Mouse (Mus musculus) MEL-GATA-1-ER (cell line): ENCODE measurements around the gene Stox2.

Experiments used
- DNase-seq: peaks from one replicate; pipeline ENCODE4 v3.0.0-alpha.2; 2012; ENCODE audit warnings: low read depth; ENCODE audit errors: extremely low read depth

Stox2 gene

DNA sequence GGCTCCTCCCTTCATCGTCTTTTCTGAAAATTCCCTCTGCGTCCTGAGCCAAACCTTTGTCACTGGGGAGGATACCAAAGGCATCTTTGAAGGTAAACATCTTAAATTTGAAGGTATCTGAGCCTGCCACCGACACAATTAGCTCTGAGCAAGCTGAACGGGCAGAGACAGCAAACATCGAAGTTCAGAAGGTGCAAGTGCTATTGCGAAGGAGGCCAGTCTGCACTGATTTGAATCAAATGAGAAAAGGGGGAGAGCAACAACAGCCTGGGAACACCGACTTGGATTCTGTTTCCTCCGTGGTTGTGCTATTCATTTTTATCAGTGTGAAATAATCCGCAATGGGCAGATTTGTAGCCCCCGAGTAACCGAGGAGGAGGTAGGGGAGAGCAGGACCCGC, 202.5 kb downstream of the Stox2 start:
- no peak for DNase-seq

DNA sequence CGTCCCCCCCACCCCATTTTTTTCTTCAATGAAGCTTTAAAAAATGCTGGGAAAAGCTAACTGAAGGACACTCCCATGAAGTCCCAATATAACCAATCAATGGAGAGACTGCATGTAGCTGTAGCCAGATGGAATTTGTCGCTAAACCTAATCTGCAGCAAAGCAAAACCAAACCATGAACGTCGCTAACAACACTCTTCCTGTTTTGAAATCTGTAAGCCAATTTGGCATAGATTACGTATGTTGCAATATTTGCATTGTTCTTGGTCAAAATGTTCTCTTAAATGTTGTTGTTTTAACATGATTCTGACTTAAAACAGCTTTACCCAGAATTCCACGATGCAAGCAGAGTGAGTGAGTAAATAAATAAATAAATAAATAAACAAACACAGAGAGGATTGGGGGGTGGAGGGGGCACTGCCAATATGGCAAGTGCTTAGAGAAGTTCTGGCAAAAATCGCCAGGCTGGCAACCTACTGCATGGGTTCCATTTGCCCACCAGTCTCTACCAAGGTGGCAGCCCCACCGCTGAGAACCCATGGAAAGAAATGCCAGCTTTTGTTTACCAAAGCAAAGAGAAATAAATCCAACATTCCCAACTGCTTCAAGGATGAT, 203.0 kb downstream of the Stox2 start:
- DNase-seq = no peak

DNA sequence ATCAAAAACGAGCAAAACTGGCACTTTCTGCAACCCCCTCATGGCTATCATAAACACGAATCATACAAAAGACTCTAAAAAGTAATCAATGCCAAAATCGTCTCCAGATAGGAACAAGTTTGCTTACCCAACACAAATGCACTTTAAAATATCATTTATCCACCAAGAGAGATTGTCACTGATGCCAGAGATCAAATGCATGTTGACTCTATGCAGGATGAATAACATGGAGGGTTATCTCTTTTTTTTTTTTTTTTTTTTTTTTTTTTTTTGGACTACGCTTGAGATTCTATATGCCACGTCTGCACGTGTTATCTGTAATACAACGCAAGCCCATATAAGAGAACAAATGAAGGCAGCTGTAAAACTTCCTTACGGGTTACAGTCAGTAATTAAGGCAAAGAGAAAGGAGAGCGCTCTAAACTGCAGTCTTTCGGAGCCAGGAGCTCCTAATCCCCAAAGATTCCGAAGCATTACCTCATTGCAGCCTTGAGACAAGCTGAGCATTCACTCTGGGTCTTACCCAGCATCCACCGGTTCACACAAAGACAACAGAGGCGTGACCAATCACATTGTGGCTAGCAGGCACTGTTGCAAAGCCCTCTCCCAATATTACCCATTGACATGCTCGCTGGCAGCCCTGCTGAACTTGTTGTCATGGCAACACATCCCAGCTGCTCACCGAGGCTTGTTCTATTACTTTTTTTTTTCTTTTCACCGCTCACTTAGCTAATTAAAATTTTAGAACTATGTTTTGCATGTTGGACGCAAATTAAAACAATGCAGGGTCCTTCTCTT, 203.8 kb downstream of the Stox2 start:
- DNase-seq = no peak

DNA sequence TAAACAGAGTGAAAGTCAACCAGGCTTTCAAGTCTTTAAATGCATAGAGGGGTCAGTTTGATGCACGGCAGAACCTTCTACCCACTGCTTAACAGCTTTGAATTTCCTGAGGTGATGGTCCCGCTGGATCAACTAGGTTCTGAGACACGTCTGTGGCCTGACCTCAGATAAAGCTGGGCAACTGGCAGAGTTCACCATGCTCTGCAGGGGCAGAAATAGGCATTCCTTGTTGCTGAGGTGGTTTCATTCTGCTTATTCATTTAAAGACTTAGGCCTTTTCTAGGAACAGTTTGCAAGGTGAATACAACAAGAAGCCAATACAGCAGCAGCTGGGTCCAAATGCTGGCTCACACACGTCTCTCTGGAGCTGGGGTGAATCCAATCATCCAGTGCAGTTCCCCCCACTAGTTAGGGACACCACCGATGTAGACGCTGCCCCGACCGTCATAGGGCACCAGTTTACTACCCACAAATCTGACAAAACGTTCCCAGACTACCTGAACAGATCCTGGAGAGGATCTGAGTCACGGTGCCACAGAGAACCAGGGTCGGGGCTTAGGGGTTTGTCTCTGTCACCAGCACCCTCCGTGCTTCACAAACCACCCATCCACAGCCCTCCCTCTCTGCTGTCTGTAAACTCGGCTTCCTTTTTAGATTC, 204.6 kb downstream of the Stox2 start:
- DNase-seq = no peak

GRCm38 (mm10) chr8:47240871-47241270, 205.3 kb downstream of the Stox2 start:
- no peak for DNase-seq

DNA sequence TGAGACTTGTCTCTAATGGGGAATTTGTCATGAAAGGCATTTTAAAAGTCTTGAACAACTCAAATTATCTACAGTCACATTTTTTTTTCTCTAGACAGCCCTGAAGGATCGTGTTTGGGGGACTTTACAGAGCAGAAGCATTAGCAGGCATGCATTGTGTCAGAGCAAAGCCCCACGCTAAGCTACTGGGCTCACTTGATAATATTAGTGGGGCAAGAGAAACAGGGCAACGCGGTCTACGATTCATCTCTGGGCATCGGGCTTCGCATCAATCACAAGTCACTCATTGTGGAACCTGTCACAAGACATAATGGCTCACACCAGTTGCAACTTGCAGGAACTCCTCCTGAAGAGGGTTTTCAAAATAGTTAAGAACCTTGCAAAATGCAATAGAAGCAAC, 205.9 kb downstream of the Stox2 start:
- no peak for DNase-seq

GRCm38 (mm10) chr8:47232081-47232480, 214.1 kb downstream of the Stox2 start:
- no peak for DNase-seq

DNA sequence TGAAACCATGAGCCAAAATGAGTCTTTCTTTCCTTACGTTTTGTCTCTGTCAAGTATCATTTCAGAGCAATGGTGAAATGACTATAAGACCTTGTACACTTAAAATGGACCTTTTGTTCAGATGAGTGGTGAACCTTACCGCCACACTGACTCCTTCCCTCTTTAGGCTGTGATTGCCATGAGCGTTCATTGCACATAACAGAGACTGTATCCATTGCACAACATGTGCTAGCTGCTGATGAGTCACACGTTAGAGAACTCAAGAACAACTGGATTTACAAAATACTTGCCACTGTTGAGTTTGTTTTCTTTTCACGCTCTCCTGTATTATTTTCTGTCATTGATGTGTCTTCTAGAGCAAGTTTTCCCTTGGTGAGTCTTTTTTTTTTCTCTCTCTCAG, 216.1 kb downstream of the Stox2 start:
- DNase-seq = no peak

- DNase-seq = no peak
Measured at GRCm38 (mm10) chr8:47221851-47222250, 224.3 kb downstream of the Stox2 start.

DNA sequence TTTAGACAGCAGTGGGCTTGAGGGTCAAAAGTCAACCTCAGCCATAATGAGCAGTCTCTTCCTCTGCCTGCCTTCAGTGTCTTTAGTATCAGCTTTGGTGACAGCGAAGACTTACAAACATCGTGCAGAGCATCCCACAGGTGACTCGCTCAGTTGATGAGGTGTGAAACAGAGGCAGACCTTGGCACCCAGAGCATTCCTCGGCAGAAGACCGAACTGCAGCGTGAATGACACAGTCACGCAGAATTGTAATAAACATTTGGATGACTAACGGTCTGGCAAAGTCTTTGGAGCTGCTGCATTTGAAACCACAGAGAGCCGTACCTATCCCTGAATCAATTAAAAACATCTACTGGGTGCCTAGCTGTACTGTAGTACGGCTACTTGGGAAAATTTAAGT, 225.0 kb downstream of the Stox2 start:
- no peak for DNase-seq

DNA sequence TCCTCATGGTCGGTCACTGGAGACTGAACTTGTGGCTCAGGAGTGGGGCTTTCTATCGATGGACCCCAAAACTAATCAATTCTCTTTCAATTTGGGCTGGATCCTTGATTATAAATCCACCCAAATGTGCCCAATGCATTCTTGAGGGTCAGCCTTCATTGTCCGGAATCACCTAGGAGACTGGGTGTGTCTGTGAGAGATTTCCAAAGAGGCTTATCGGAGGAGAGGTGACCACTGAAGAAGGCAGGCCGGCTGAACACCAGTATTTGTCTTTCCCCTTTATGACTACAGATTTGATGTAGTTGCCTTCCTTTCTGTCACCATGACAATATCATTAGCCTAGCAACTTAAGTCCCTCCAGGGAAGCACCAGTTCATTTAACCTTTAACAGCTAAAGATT, 225.8 kb downstream of the Stox2 start:
- DNase-seq = no peak

- DNase-seq = no peak
Measured at GRCm38 (mm10) chr8:47218536-47218935, 227.6 kb downstream of the Stox2 start.

DNA sequence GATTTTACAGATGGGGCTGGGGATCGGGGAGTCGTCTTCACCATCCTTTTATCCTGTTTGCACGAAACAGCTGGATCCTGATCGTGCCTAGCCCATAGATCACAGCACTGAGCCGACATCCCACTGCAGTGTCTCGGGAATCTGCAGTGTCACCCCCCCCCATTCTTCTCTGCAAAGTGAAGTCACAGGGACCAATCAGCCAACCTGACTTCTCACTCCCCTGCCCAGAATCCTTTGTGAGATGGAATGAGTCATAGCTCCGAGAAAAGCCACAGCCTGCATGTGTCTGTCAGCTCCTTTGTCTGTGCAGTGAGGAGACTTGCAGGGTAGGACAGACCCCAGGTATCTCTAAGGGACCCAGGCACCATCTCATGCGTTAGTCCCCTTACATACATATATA, 228.1 kb downstream of the Stox2 start:
- no peak for DNase-seq

GRCm38 (mm10) chr8:47212124-47212523, 234.0 kb downstream of the Stox2 start:
- DNase-seq = no peak

DNA sequence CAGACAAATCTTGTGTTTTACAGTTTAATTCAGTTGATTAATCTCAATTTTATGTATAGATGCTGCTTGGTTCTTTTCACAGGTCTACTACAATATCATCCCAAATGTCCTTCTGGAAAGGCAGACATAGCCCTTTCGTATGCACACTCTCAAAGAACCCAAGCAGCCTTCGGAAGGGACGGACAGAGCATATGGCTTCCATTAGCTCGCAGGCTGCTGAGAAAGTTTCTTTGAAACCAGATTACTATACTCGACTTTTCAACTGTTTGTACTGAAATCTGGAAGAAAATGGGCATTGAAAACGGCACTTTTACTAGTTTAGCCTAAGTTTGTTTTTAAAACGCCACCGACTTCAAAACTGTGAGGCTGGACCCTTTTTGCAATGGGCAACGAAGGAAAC, 234.9 kb downstream of the Stox2 start:
- DNase-seq = no peak

GRCm38 (mm10) chr8:47208246-47208645, 237.9 kb downstream of the Stox2 start:
- no peak for DNase-seq

GRCm38 (mm10) chr8:47206640-47207237, 239.4 kb downstream of the Stox2 start:
- DNase-seq = no peak

- no peak for DNase-seq
Measured at GRCm38 (mm10) chr8:47205472-47205871, 240.7 kb downstream of the Stox2 start.

DNA sequence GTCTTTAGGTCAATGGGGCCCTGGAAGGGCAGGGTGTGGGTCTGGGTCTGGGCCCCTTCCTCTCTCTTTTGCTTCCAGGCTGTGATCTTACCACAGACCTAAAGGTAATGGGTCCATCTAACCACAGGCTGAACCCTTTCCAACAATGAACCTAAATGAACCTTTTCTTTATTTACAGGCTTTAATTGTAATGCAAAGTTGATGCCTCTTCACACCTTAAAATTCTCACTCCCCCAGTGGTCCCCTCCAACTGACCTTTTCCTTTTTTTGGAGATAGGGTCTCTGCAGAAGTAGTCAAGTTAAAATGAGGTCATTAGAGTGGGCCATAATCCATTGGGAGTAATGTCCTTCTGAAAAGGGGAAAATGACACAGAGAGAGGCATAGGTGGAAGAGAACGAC, 249.8 kb downstream of the Stox2 start:
- no peak for DNase-seq

- no peak for DNase-seq
Measured at GRCm38 (mm10) chr8:47193321-47193996, 252.7 kb downstream of the Stox2 start.
